Mouse (Mus musculus) midbrain, postnatal 0 days (tissue): ENCODE data around the gene Tlk2. TPM values are rescaled to one million over a fixed set of nuclear protein-coding genes. Genes with fewer than 3 reads are reported as not detected.

Source experiments
- ATAC-seq: fragments of 200-750 bp; cut with Nextera tagmentation; 2 replicates; pipeline ENCODE4 v1.8.0; 2017; ENCODE audit warnings: moderate number of reproducible peaks, mild to moderate bottlenecking, moderate TSS enrichment, moderate library complexity; ENCODE audit not compliant: low FRiP score
- DNase-seq: peaks from one replicate; pipeline ENCODE4 v3.0.0-alpha.2; 2015; ENCODE audit warnings: low spot score
- H3K27ac ChIP-seq: fragments of 300-500 bp; sonication (generic); 2 replicates; pipeline ENCODE4 v1.5.1; 2014; ENCODE audit warnings: low read depth, mild to moderate bottlenecking, low read length, mixed read lengths
- H3K27me3 ChIP-seq: fragments of 300-500 bp; sonication (generic); 2 replicates; pipeline ENCODE4 v1.6.1; 2014; ENCODE audit warnings: low read length, control low read depth, mixed read lengths; ENCODE audit not compliant: insufficient read depth
- H3K36me3 ChIP-seq: fragments of 300-500 bp; sonication (generic); 2 replicates; pipeline ENCODE4 v1.6.1; 2014; ENCODE audit warnings: low read length, control low read depth, mixed read lengths; ENCODE audit not compliant: insufficient read depth
- H3K4me1 ChIP-seq: fragments of 300-500 bp; sonication (generic); 2 replicates; pipeline ENCODE4 v1.6.1; 2014; ENCODE audit warnings: mild to moderate bottlenecking, control low read depth, antibody characterized with exemption, low read length, mixed read lengths; ENCODE audit not compliant: insufficient read depth
- H3K4me2 ChIP-seq: fragments of 300-500 bp; sonication (generic); 2 replicates; pipeline ENCODE4 v1.6.1; 2014; ENCODE audit warnings: low read depth, mild to moderate bottlenecking, low read length, mixed read lengths; ENCODE audit not compliant: poor library complexity, severe bottlenecking
- H3K4me3 ChIP-seq: fragments of 300-500 bp; sonication (generic); 2 replicates; pipeline ENCODE4 v1.5.1; 2014; ENCODE audit warnings: low read depth, mild to moderate bottlenecking, low read length, moderate library complexity
- H3K9ac ChIP-seq: fragments of 300-500 bp; sonication (generic); replicated peaks from 2 replicates; pipeline ENCODE4 v1.6.1; 2014; ENCODE audit warnings: mild to moderate bottlenecking, low read length, moderate library complexity, mixed read lengths; ENCODE audit not compliant: poor library complexity, severe bottlenecking
- H3K9me3 ChIP-seq: fragments of 300-500 bp; sonication (generic); 2 replicates; pipeline ENCODE4 v1.6.1; 2016; ENCODE audit warnings: low read length, control low read depth
- CTCF ChIP-seq: IDR thresholded peaks from 2 replicates; pipeline ENCODE4 v1.5.1; 2016; ENCODE audit warnings: antibody characterized with exemption, mild to moderate bottlenecking
- WGBS: fragments of 180-500 bp; shearing (Covaris S2); extraction: QIAGEN DNeasy Blood & Tissue Kit; methylation state at CpG from one replicate; pipeline ENCODE4 v1.1.7; 2014; 5-methylcytosine and 5-hydroxymethylcytosine counted together
- polyA plus RNA-seq: library from polyadenylated mRNA; unstranded; fragments of >200 nt; fragmentation: Nextera tagmentation; extraction: Ambion mirVana; gene quantifications from 2 replicates; pipeline ENCODE4 v1.2.1, GENCODE M21; 2015
- total RNA-seq: library from RNA; depleted of rRNA; stranded (reverse); fragments of >200 nt; gene quantifications from 2 replicates; pipeline ENCODE4 v1.2.3, GENCODE M21; 2014

Gene Tlk2
- total and polyA plus RNA-seq, 2 experiments from 2014 or later = 15.3 to 66.5 TPM

GRCm38 (mm10) chr11:105182461-105182855, 3.9 kb downstream of the Tlk2 start:
- ATAC-seq (no peak), DNase-seq (no peak)
- Histone ChIP-seq H3K4me1 (peaks cover 7% of the 10 kb centered on the region; the same call in 1 of the 2 replicates), H3K9ac (peak overlapping the region; percentile 99), H3K27me3 (no peaks in the 10 kb centered on the region), H3K4me2 (peak overlapping the region; percentile 94), H3K36me3 (peaks cover 5% of the 10 kb centered on the region; the same call in 1 of the 2 replicates), H3K27ac (peak overlapping the region; percentile 95), H3K9me3 (no peaks in the 10 kb centered on the region), H3K4me3 (peak overlapping the region; percentile 93)
- 9% methylated on average over 4 of the region's 4 CpGs for whole genome bisulfite sequencing
- TF ChIP-seq CTCF = no peak

GRCm38 (mm10) chr11:105184678-105185077, 6.1 kb downstream of the Tlk2 start:
- Histone ChIP-seq H3K36me3 (peaks cover 5% of the 10 kb centered on the region; the same call in 1 of the 2 replicates), H3K4me2 (no peak overlapping the region), H3K4me1 (peaks cover 6% of the 10 kb centered on the region; the same call in 1 of the 2 replicates), H3K9me3 (no peaks in the 10 kb centered on the region), H3K9ac (no peak overlapping the region), H3K27me3 (no peaks in the 10 kb centered on the region), H3K27ac (no peak overlapping the region), H3K4me3 (no peak overlapping the region)
- ATAC-seq (no peak), DNase-seq (no peak)
- WGBS = 92% methylated on average over 3 of the region's 3 CpGs
- peak; percentile 22; the same call in 1 of the 2 replicates for TF ChIP-seq CTCF

- H3K36me3 ChIP-seq = peaks cover 2% of the 10 kb centered on the region; the same call in 1 of the 2 replicates
- no peak for ATAC-seq
- no peak overlapping the region for H3K9ac ChIP-seq
- H3K4me3 ChIP-seq = no peak overlapping the region
- WGBS = 91% methylated on average over 3 of the region's 3 CpGs
- no peak for DNase-seq
- H3K9me3 ChIP-seq = no peaks in the 10 kb centered on the region
- TF ChIP-seq CTCF = no peak
- no peak overlapping the region for H3K27ac ChIP-seq
- H3K27me3 ChIP-seq = no peaks in the 10 kb centered on the region
- no peaks in the 10 kb centered on the region for H3K4me1 ChIP-seq
- H3K4me2 ChIP-seq = no peak overlapping the region
Observed at GRCm38 (mm10) chr11:105192186-105192585, 13.6 kb downstream of the Tlk2 start.

DNA sequence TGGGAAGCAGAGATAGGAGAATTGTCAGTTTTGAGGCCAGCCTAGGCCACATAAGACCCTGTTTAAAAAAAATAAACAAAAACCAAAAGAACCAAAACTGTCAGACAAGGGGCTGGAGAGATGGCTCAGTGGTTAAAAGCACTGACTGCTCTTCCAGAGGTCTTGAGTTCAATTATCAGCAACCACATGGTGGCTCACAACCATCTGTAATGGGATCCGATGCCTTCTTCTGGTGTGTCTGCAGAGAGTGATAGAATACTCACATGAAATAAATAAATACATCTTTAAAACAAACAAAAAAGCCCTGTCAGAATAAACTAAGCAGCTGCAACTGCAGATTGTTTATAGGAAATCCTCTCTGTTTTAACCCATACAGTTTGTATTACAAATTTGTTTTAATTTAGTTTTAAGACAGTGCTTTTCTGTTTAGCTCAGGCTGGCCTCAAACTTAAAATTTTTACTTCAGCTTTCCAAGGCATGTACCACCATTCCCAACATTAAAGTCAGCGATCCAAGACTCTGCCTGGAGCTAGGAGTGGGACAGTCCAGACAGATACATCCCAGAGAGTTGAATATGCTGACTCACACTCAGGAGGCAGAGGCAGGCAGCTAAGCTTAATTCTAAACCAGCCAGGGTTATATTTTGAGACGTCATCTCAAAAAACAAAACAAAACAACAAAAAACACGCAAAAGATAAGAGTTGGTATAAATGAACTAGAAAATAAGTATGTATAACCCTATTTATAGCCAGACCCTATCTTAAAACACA, 18.5 kb downstream of the Tlk2 start:
- Histone ChIP-seq H3K36me3 (peaks cover 2% of the 10 kb centered on the region; the same call in 1 of the 2 replicates), H3K4me2 (no peak overlapping the region), H3K4me3 (no peak overlapping the region), H3K4me1 (no peaks in the 10 kb centered on the region), H3K9ac (no peak overlapping the region), H3K27ac (no peak overlapping the region), H3K27me3 (no peaks in the 10 kb centered on the region), H3K9me3 (no peaks in the 10 kb centered on the region)
- no peak for ATAC-seq
- DNase-seq = no peak
- WGBS = 93% methylated on average over 4 of the region's 4 CpGs
- TF ChIP-seq CTCF = no peak

DNA sequence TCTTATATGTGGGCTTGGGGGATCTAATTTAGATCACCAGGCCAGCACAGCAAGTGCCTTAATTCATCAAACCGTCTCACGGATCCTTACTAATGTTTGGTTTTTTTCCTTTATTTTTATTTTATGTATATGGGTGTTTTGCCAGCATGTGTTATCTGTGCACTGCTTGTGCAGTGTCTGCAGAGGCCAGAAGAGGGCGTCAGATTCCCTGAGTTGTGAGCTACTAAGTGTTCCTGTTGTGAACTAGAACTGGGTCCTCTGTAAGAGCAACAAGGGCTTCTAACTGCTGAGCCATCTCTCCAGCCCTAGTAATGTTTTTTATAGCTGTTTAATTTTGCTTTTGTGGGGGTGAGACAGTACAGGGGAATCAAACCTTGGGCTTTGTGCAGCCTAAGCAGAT, 23.8 kb downstream of the Tlk2 start:
- H3K4me1 ChIP-seq = no peaks in the 10 kb centered on the region
- DNase-seq (no peak), ATAC-seq (no peak)
- H3K9me3 ChIP-seq = no peaks in the 10 kb centered on the region
- H3K9ac ChIP-seq = no peak overlapping the region
- peak; percentile 38 for TF ChIP-seq CTCF
- H3K27me3 ChIP-seq = no peaks in the 10 kb centered on the region
- no peaks in the 10 kb centered on the region for H3K36me3 ChIP-seq
- H3K4me3 ChIP-seq = no peak overlapping the region
- H3K27ac ChIP-seq = no peak overlapping the region
- 62% methylated on average over 3 of the region's 3 CpGs for WGBS
- H3K4me2 ChIP-seq = no peak overlapping the region

DNA sequence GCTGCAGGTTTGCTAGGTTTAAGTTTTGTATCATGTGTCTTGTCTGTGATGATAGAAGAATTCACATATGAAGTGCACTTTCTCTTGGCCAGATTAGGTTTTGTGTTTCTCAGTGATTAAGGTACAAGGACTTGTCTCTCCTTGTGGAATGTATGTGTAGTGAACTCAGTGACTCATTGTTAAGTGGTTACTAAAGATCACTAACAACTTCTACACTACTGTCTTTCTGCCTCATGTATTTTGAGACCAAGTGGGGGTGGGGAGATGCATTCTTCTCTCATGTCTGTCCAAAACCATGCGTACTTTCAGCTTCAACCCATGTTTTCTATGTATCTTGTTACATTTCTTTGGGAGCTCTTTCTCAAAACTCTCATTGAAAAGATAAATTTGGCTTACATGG, 31.4 kb downstream of the Tlk2 start:
- no peak overlapping the region for H3K27ac ChIP-seq
- no peaks in the 10 kb centered on the region for H3K9me3 ChIP-seq
- H3K4me2 ChIP-seq = no peak overlapping the region
- no peak for TF ChIP-seq CTCF
- ATAC-seq (no peak), DNase-seq (no peak)
- H3K27me3 ChIP-seq = no peaks in the 10 kb centered on the region
- H3K4me3 ChIP-seq = no peak overlapping the region
- H3K9ac ChIP-seq = no peak overlapping the region
- no peaks in the 10 kb centered on the region for H3K4me1 ChIP-seq
- 69% methylated on average over 1 of the region's 1 CpGs for WGBS
- H3K36me3 ChIP-seq = peaks cover 4% of the 10 kb centered on the region; the same call in 1 of the 2 replicates
